Mouse (Mus musculus) G1E (cell line): ENCODE data around the gene Slc35d3. TPM values are rescaled to one million over a fixed set of nuclear protein-coding genes. Genes with fewer than 3 reads are reported as not detected.

Experiments
- ATAC-seq: 2 replicates; pipeline ENCODE4 v1.8.0; 2016; ENCODE audit warnings: mild to moderate bottlenecking; ENCODE audit not compliant: insufficient number of reproducible peaks, poor library complexity, low FRiP score, severe bottlenecking; ENCODE audit errors: extremely low read depth
- DNase-seq: peaks from one replicate; pipeline ENCODE4 v3.0.0; 2012; ENCODE audit warnings: low spot score
- H3K27me3 ChIP-seq: 2 replicates; pipeline ENCODE4 v1.6.1; 2012; ENCODE audit warnings: mild to moderate bottlenecking, low read length, inconsistent platforms; ENCODE audit not compliant: insufficient read depth
- H3K36me3 ChIP-seq: replicated peaks from 2 replicates; pipeline ENCODE3; 2012; ENCODE audit warnings: mild to moderate bottlenecking, inconsistent platforms
- H3K4me1 ChIP-seq: 2 replicates; pipeline ENCODE4 v1.6.1; 2012; ENCODE audit warnings: low read depth, low read length, inconsistent platforms, mixed read lengths; ENCODE audit not compliant: insufficient read depth
- H3K4me3 ChIP-seq: 2 replicates; pipeline ENCODE4 v1.5.1; 2012; ENCODE audit warnings: low read depth, mild to moderate bottlenecking, inconsistent platforms, low read length, moderate library complexity, mixed read lengths
- H3K9me3 ChIP-seq: replicated peaks from 2 replicates; pipeline ENCODE4 v1.6.1; 2012; ENCODE audit warnings: inconsistent platforms
- CTCF ChIP-seq: IDR thresholded peaks from 2 replicates; pipeline ENCODE4 v1.5.1; 2012; ENCODE audit warnings: low read depth, low read length, inconsistent platforms, mixed read lengths
- GATA1 ChIP-seq: IDR thresholded peaks from 2 replicates; pipeline ENCODE4 v1.6.1; 2012; ENCODE audit warnings: borderline replicate concordance, low read length, inconsistent platforms, mixed read lengths
- GATA2 ChIP-seq: IDR thresholded peaks from 2 replicates; pipeline ENCODE4 v1.6.1; 2012; ENCODE audit warnings: low read depth, low read length, inconsistent platforms, borderline replicate concordance
- POLR2AphosphoS5 ChIP-seq: IDR thresholded peaks from 2 replicates; pipeline ENCODE4 v1.6.1; 2012; ENCODE audit warnings: low read depth, low read length, inconsistent platforms; ENCODE audit not compliant: insufficient replicate concordance
- TAL1 ChIP-seq: conservative IDR thresholded peaks from 2 replicates; pipeline ENCODE4 v1.6.1; 2012; ENCODE audit warnings: low read depth, low read length, inconsistent platforms, mixed read lengths
- polyA plus RNA-seq: library from polyadenylated mRNA; stranded (reverse); fragments of >175 nt; gene quantifications from 2 replicates; pipeline ENCODE4 v1.2.3, GENCODE M21; 2012
- total RNA-seq, 2 experiments: library from RNA; stranded (forward) in 1 of 2; stranded (reverse) in 1 of 2; fragments of 200-1000 nt in 1 of 2; fragments of >200 nt in 1 of 2; fragmentation: Nextera tagmentation in 1 of 2; gene quantifications; 2 replicates each; pipeline ENCODE4 v1.2.3; 2014 to 2017

The Slc35d3 gene
- not detected in 2 replicates for total RNA-seq (2014; fragmentation: Nextera tagmentation)
- total RNA-seq (2017), result 0.22 TPM in 1 of 2 replicates, not detected in the other
- polyA plus RNA-seq, result 0.03 TPM in 1 of 2 replicates, not detected in the other

GRCm38 (mm10) chr10:19850998-19851691, at the start of gene Slc35d3:
TSS of gene Slc35d3 (minus strand) at chr10:19851459.
- Histone ChIP-seq H3K4me3 (no peak within 1 kb of the TSS; the same call in 1 of the 2 replicates), H3K27me3 (peaks cover 35% of the 10 kb centered on the region), H3K4me1 (no peaks in the 10 kb centered on the region), H3K36me3 (no peaks in the 10 kb centered on the region), H3K9me3 (peaks cover 7% of the 10 kb centered on the region)
- no peak for DNase-seq
- TF ChIP-seq GATA1, result no peak
- no peak for TF ChIP-seq CTCF
- TF ChIP-seq POLR2AphosphoS5, result no peak
- TF ChIP-seq TAL1, result no peak
- no peak for TF ChIP-seq GATA2
- ATAC-seq, result no peak

GRCm38 (mm10) chr10:19900191-19900590, 48.9 kb upstream of the Slc35d3 start:
- no peak for DNase-seq
- Histone ChIP-seq H3K27me3 (no peaks in the 10 kb centered on the region), H3K36me3 (peaks cover 75% of the 10 kb centered on the region), H3K9me3 (no peaks in the 10 kb centered on the region), H3K4me3 (no peak overlapping the region), H3K4me1 (peaks cover 4% of the 10 kb centered on the region; the same call in 1 of the 2 replicates)
- no peak for ATAC-seq
- TF ChIP-seq CTCF (no peak), TAL1 (no peak), GATA2 (no peak), GATA1 (no peak), POLR2AphosphoS5 (no peak)

- DNase-seq (no peak), ATAC-seq (no peak)
- Histone ChIP-seq H3K27me3 (no peaks in the 10 kb centered on the region), H3K4me3 (no peak overlapping the region), H3K9me3 (no peaks in the 10 kb centered on the region), H3K36me3 (peaks cover 79% of the 10 kb centered on the region), H3K4me1 (peaks cover 6% of the 10 kb centered on the region; the same call in 1 of the 2 replicates)
- peak; percentile 40; the same call in 1 of the 2 replicates for TF ChIP-seq CTCF
- no peak for TF ChIP-seq TAL1
These were observed 42.7 kb upstream of the Slc35d3 start for GRCm38 (mm10) chr10:19893976-19894375.

GRCm38 (mm10) chr10:19893146-19893545, 41.9 kb upstream of the Slc35d3 start:
- no peak for TF ChIP-seq TAL1
- no peak for TF ChIP-seq GATA2
- TF ChIP-seq CTCF, result no peak
- TF ChIP-seq POLR2AphosphoS5, result no peak
- TF ChIP-seq GATA1, result no peak
- Histone ChIP-seq H3K9me3 (no peaks in the 10 kb centered on the region), H3K36me3 (peaks cover 81% of the 10 kb centered on the region), H3K27me3 (no peaks in the 10 kb centered on the region), H3K4me1 (peaks cover 6% of the 10 kb centered on the region; the same call in 1 of the 2 replicates), H3K4me3 (no peak overlapping the region)
- ATAC-seq (no peak), DNase-seq (no peak)

- H3K9me3 ChIP-seq, result no peaks in the 10 kb centered on the region
- peaks cover 6% of the 10 kb centered on the region; the same call in 1 of the 2 replicates for H3K4me1 ChIP-seq
- no peaks in the 10 kb centered on the region for H3K27me3 ChIP-seq
- H3K36me3 ChIP-seq, result peaks cover 75% of the 10 kb centered on the region
- TF ChIP-seq GATA1 (no peak), POLR2AphosphoS5 (no peak)
- ATAC-seq (no peak), DNase-seq (no peak)
- H3K4me3 ChIP-seq, result no peak overlapping the region
These were observed 40.4 kb upstream of the Slc35d3 start for GRCm38 (mm10) chr10:19891686-19892085.

- no peak for DNase-seq
- Histone ChIP-seq H3K9me3 (no peaks in the 10 kb centered on the region), H3K27me3 (no peaks in the 10 kb centered on the region), H3K4me3 (no peak overlapping the region), H3K36me3 (peaks cover 71% of the 10 kb centered on the region), H3K4me1 (peaks cover 12% of the 10 kb centered on the region)
- TF ChIP-seq POLR2AphosphoS5, result no peak
- no peak for ATAC-seq
These were observed 38.6 kb upstream of the Slc35d3 start for GRCm38 (mm10) chr10:19889908-19890307.

GRCm38 (mm10) chr10:19886249-19886648, 35.0 kb upstream of the Slc35d3 start:
- peak; percentile 8 for DNase-seq
- H3K9me3 ChIP-seq, result no peaks in the 10 kb centered on the region
- H3K36me3 ChIP-seq, result peaks cover 70% of the 10 kb centered on the region
- ATAC-seq, result peak; percentile 76
- H3K4me3 ChIP-seq, result no peak overlapping the region
- TF ChIP-seq TAL1 (no peak), GATA2 (no peak), CTCF (no peak), GATA1 (no peak), POLR2AphosphoS5 (no peak)
- H3K27me3 ChIP-seq, result no peaks in the 10 kb centered on the region
- peaks cover 7% of the 10 kb centered on the region for H3K4me1 ChIP-seq
